Mouse (Mus musculus) CH12.LX (cell line): ENCODE data around the gene St6galnac4.
A peak's percentile ranks its signal among the peaks of the same experiment; 100 is the strongest.

ENCODE experiments used
- CHD2 ChIP-seq: IDR thresholded peaks from 2 replicates; pipeline ENCODE4 v1.6.1; 2011; ENCODE audit warnings: low read length, improper control_type of control experiment
- CTCF ChIP-seq, 2 experiments: IDR thresholded peaks in 1 of 2; conservative IDR thresholded peaks in 1 of 2; 2 replicates each; pipeline ENCODE4 v1.5.1; 2011 to 2012; ENCODE audit warnings: low read depth in 2 of 2, low read length in 2 of 2, improper control_type of control experiment in 1 of 2, inconsistent platforms in 1 of 2, mild to moderate bottlenecking in 1 of 2, moderate library complexity in 1 of 2
- E2F4 ChIP-seq: IDR thresholded peaks from 2 replicates; pipeline ENCODE4 v1.6.1; 2011; ENCODE audit warnings: low read depth, low read length, improper control_type of control experiment; ENCODE audit not compliant: insufficient replicate concordance
- ELF1 ChIP-seq: IDR thresholded peaks from 2 replicates; pipeline ENCODE4 v1.6.1; 2014; ENCODE audit warnings: low read depth, mild to moderate bottlenecking, inconsistent platforms, low read length, improper control_type of control experiment
- EP300 ChIP-seq: IDR thresholded peaks from 2 replicates; pipeline ENCODE4 v1.6.1; 2011; ENCODE audit warnings: low read length, improper control_type of control experiment
- IRF4 ChIP-seq: IDR thresholded peaks from 2 replicates; pipeline ENCODE4 v1.6.1; 2014; ENCODE audit warnings: low read depth, mild to moderate bottlenecking, inconsistent platforms, low read length, improper control_type of control experiment
- POLR2A ChIP-seq: IDR thresholded peaks from 2 replicates; pipeline ENCODE4 v1.6.1; 2011; ENCODE audit warnings: low read depth, mild to moderate bottlenecking, improper control_type of control experiment, low read length
- POLR2AphosphoS2 ChIP-seq: IDR thresholded peaks from 2 replicates; pipeline ENCODE4 v1.6.1; 2011; ENCODE audit warnings: low read depth, low read length, improper control_type of control experiment
- SIN3A ChIP-seq: IDR thresholded peaks from 2 replicates; pipeline ENCODE4 v1.6.1; 2012; ENCODE audit warnings: low read length, improper control_type of control experiment, inconsistent platforms
- UBTF ChIP-seq: IDR thresholded peaks from 2 replicates; pipeline ENCODE4 v1.6.1; 2012; ENCODE audit warnings: low read depth, mild to moderate bottlenecking, inconsistent platforms, low read length, improper control_type of control experiment, moderate library complexity

- TF ChIP-seq EP300 = no peak
- peak in 1 of 2 experiments; percentile 21; a peak in 2 of 4 replicates for TF ChIP-seq CTCF (conservative IDR thresholded peaks at IDR 0.05 in 1 of 2, IDR thresholded peaks at IDR 0.05 in 1 of 2; ENCODE audit: low read depth in 2 of 2, low read length in 2 of 2)
- no peak for TF ChIP-seq POLR2A
- TF ChIP-seq UBTF = no peak
- TF ChIP-seq POLR2AphosphoS2 = no peak
- no peak for TF ChIP-seq ELF1
- TF ChIP-seq SIN3A = no peak
- TF ChIP-seq IRF4 = no peak
- no peak for TF ChIP-seq CHD2
- TF ChIP-seq E2F4 = no peak
These were observed 52.7 kb downstream of the St6galnac4 start for GRCm38 (mm10) chr2:32639632-32640031.
